Mouse (Mus musculus) hindbrain, embryonic 13.5 days (tissue): ENCODE results near the gene Mphosph9. TPM values are rescaled to one million over a fixed set of nuclear protein-coding genes. Genes with fewer than 3 reads are reported as not detected.
"Not testable (repeated sequence)": the region's sequence is repeated elsewhere in the genome, so short reads cannot be mapped to it uniquely, and the experiment has no call there.

ENCODE experiments used
- ATAC-seq: fragments of 200-750 bp; cut with Nextera tagmentation; 2 replicates; pipeline ENCODE4 v1.8.0; 2017; ENCODE audit warnings: moderate TSS enrichment; ENCODE audit not compliant: low FRiP score
- H3K27ac ChIP-seq: fragments of 300-500 bp; sonication (generic); 2 replicates; pipeline ENCODE4 v1.5.1; 2015; ENCODE audit warnings: inconsistent platforms, mild to moderate bottlenecking, moderate library complexity
- H3K27me3 ChIP-seq: fragments of 300-500 bp; sonication (generic); 2 replicates; pipeline ENCODE4 v1.6.1; 2015; ENCODE audit warnings: mild to moderate bottlenecking, inconsistent platforms
- H3K36me3 ChIP-seq: fragments of 300-500 bp; sonication (generic); 2 replicates; pipeline ENCODE4 v1.6.1; 2015; ENCODE audit warnings: mild to moderate bottlenecking, inconsistent platforms
- H3K4me1 ChIP-seq: fragments of 300-500 bp; sonication (generic); replicated peaks from 2 replicates; pipeline ENCODE4 v1.6.1; 2015; ENCODE audit warnings: inconsistent platforms
- H3K4me2 ChIP-seq: fragments of 300-500 bp; sonication (generic); 2 replicates; pipeline ENCODE4 v1.6.1; 2015; ENCODE audit warnings: inconsistent platforms, mild to moderate bottlenecking, moderate library complexity
- H3K4me3 ChIP-seq: fragments of 300-500 bp; sonication (generic); 2 replicates; pipeline ENCODE4 v1.5.1; 2015; ENCODE audit warnings: mild to moderate bottlenecking, inconsistent platforms
- H3K9ac ChIP-seq: fragments of 300-500 bp; sonication (generic); 2 replicates; pipeline ENCODE4 v1.6.1; 2015; ENCODE audit warnings: mild to moderate bottlenecking, inconsistent platforms
- H3K9me3 ChIP-seq: fragments of 300-500 bp; sonication (generic); 2 replicates; pipeline ENCODE4 v1.6.1; 2016; ENCODE audit warnings: inconsistent platforms
- WGBS: fragments of 180-500 bp; shearing (Covaris S2); methylation state at CpG from one replicate; pipeline ENCODE4 v1.1.7; 2015; 5-methylcytosine and 5-hydroxymethylcytosine counted together
- polyA plus RNA-seq: library from polyadenylated mRNA; unstranded; fragments of >200 nt; fragmentation: Nextera tagmentation; extraction: Ambion mirVana; gene quantifications from 2 replicates; pipeline ENCODE4 v1.2.1, GENCODE M21; 2015

Mphosph9 gene
- polyA plus RNA-seq, 1 experiment from 2014 or later, result 14.3 TPM

GRCm38 (mm10) chr5:124337909-124338308 is 10.1 kb upstream of the Mphosph9 start:
- H3K36me3 ChIP-seq, result no peaks in the 10 kb centered on the region; the same call in 1 of the 2 replicates
- no peak overlapping the region for H3K4me3 ChIP-seq
- H3K27ac ChIP-seq, result peak overlapping the region; percentile 68
- 36% methylated on average over 9 of the region's 9 CpGs for WGBS
- H3K27me3 ChIP-seq, result no peaks in the 10 kb centered on the region
- peaks cover 66% of the 10 kb centered on the region for H3K4me1 ChIP-seq
- no peak for ATAC-seq
- no peaks in the 10 kb centered on the region for H3K9me3 ChIP-seq
- H3K9ac ChIP-seq, result no peak overlapping the region; the same call in 1 of the 2 replicates
- no peak overlapping the region for H3K4me2 ChIP-seq

- no peak overlapping the region for H3K4me2 ChIP-seq
- WGBS, result 93% methylated on average over 9 of the region's 9 CpGs
- H3K9ac ChIP-seq, result 0 out of 2 replicates have a peak overlapping the region, but pooled peaks have one; percentile 43
- no peaks in the 10 kb centered on the region for H3K9me3 ChIP-seq
- no peaks in the 10 kb centered on the region for H3K27me3 ChIP-seq
- H3K27ac ChIP-seq, result peak overlapping the region; percentile 68; the same call in 1 of the 2 replicates
- ATAC-seq, result no peak
- H3K36me3 ChIP-seq, result no peaks in the 10 kb centered on the region
- no peak overlapping the region for H3K4me3 ChIP-seq
- peaks cover 66% of the 10 kb centered on the region for H3K4me1 ChIP-seq
These were observed 9.3 kb upstream of the Mphosph9 start for GRCm38 (mm10) chr5:124337103-124337502.

GRCm38 (mm10) chr5:124334392-124334791 is 6.6 kb upstream of the Mphosph9 start:
- Histone ChIP-seq H3K27me3 (no peaks in the 10 kb centered on the region), H3K4me1 (peaks cover 56% of the 10 kb centered on the region), H3K9ac (peak overlapping the region; percentile 56; the same call in 1 of the 2 replicates), H3K27ac (peak overlapping the region; percentile 88), H3K36me3 (no peaks in the 10 kb centered on the region), H3K4me2 (peak overlapping the region; percentile 1; the same call in 1 of the 2 replicates), H3K4me3 (no peak overlapping the region), H3K9me3 (no peaks in the 10 kb centered on the region)
- whole genome bisulfite sequencing, result 16% methylated on average over 6 of the region's 6 CpGs
- peak; percentile 85 for ATAC-seq

GRCm38 (mm10) chr5:124330086-124330485 is 2.3 kb upstream of the Mphosph9 start:
- Histone ChIP-seq H3K27ac (no peak overlapping the region), H3K9ac (peak overlapping the region; percentile 35; the same call in 1 of the 2 replicates), H3K27me3 (no peaks in the 10 kb centered on the region), H3K4me2 (no peak overlapping the region), H3K4me1 (peaks cover 36% of the 10 kb centered on the region), H3K9me3 (no peaks in the 10 kb centered on the region), H3K4me3 (no peak overlapping the region), H3K36me3 (no peaks in the 10 kb centered on the region; the same call in 1 of the 2 replicates)
- 92% methylated on average over 6 of the region's 6 CpGs for WGBS
- ATAC-seq, result no peak

GRCm38 (mm10) chr5:124326829-124327228 is 943 bp downstream of the Mphosph9 start:
- Histone ChIP-seq H3K9me3 (no peaks in the 10 kb centered on the region), H3K9ac (peak overlapping the region; percentile 81), H3K27me3 (no peaks in the 10 kb centered on the region), H3K4me3 (peak overlapping the region; percentile 65), H3K27ac (peak overlapping the region; percentile 98), H3K4me1 (peaks cover 18% of the 10 kb centered on the region), H3K4me2 (peak overlapping the region; percentile 77), H3K36me3 (peaks cover 19% of the 10 kb centered on the region)
- WGBS, result 5% methylated on average over 8 of the region's 8 CpGs
- ATAC-seq, result no peak

- no peak for ATAC-seq
- Histone ChIP-seq H3K4me1 (no peaks in the 10 kb centered on the region), H3K36me3 (peaks cover 86% of the 10 kb centered on the region), H3K27ac (no peak overlapping the region), H3K27me3 (no peaks in the 10 kb centered on the region), H3K4me3 (no peak overlapping the region), H3K9ac (no peak overlapping the region), H3K4me2 (no peak overlapping the region), H3K9me3 (no peaks in the 10 kb centered on the region)
- 94% methylated on average over 7 of the region's 7 CpGs for WGBS
These were observed 10.1 kb downstream of the Mphosph9 start for GRCm38 (mm10) chr5:124317648-124318047.

GRCm38 (mm10) chr5:124315941-124316340 is 11.8 kb downstream of the Mphosph9 start:
- H3K4me3 ChIP-seq, result no peak overlapping the region
- no peak overlapping the region for H3K27ac ChIP-seq
- H3K9me3 ChIP-seq, result peaks cover 5% of the 10 kb centered on the region
- peaks cover 89% of the 10 kb centered on the region for H3K36me3 ChIP-seq
- no peaks in the 10 kb centered on the region for H3K4me1 ChIP-seq
- no peaks in the 10 kb centered on the region for H3K27me3 ChIP-seq
- 91% methylated on average over 11 of the region's 11 CpGs for WGBS
- H3K9ac ChIP-seq, result no peak overlapping the region
- H3K4me2 ChIP-seq, result no peak overlapping the region
- ATAC-seq, result no peak

GRCm38 (mm10) chr5:124315498-124315897 is 12.3 kb downstream of the Mphosph9 start:
- no peak overlapping the region for H3K4me2 ChIP-seq
- H3K9me3 ChIP-seq, result peaks cover 5% of the 10 kb centered on the region
- no peak overlapping the region for H3K4me3 ChIP-seq
- WGBS, result 91% methylated on average over 9 of the region's 9 CpGs
- H3K27ac ChIP-seq, result no peak overlapping the region
- no peak overlapping the region for H3K9ac ChIP-seq
- H3K27me3 ChIP-seq, result no peaks in the 10 kb centered on the region
- no peak for ATAC-seq
- peaks cover 89% of the 10 kb centered on the region for H3K36me3 ChIP-seq
- no peaks in the 10 kb centered on the region for H3K4me1 ChIP-seq

GRCm38 (mm10) chr5:124310091-124310490 is 17.7 kb downstream of the Mphosph9 start:
- Histone ChIP-seq H3K27me3 (no peaks in the 10 kb centered on the region), H3K9ac (no peak overlapping the region), H3K4me1 (no peaks in the 10 kb centered on the region), H3K4me3 (no peak overlapping the region), H3K4me2 (no peak overlapping the region), H3K27ac (no peak overlapping the region), H3K36me3 (peaks cover 83% of the 10 kb centered on the region), H3K9me3 (peaks cover 5% of the 10 kb centered on the region)
- no peak for ATAC-seq
- 97% methylated on average over 11 of the region's 11 CpGs for WGBS

- no peak overlapping the region for H3K27ac ChIP-seq
- no peaks in the 10 kb centered on the region for H3K27me3 ChIP-seq
- H3K4me1 ChIP-seq, result no peaks in the 10 kb centered on the region
- ATAC-seq, result no peak
- H3K4me3 ChIP-seq, result no peak overlapping the region
- no peak overlapping the region for H3K9ac ChIP-seq
- H3K36me3 ChIP-seq, result peaks cover 76% of the 10 kb centered on the region
- H3K9me3 ChIP-seq, result peaks cover 5% of the 10 kb centered on the region
- WGBS, result 78% methylated on average over 10 of the region's 10 CpGs
- H3K4me2 ChIP-seq, result no peak overlapping the region
These were observed 18.6 kb downstream of the Mphosph9 start for GRCm38 (mm10) chr5:124309155-124309554.

- 96% methylated on average over 6 of the region's 6 CpGs for WGBS
- not testable (repeated sequence) for H3K9ac ChIP-seq, H3K4me1 ChIP-seq, H3K4me3 ChIP-seq, H3K27me3 ChIP-seq, H3K9me3 ChIP-seq, H3K4me2 ChIP-seq, ATAC-seq, H3K27ac ChIP-seq
- peaks cover 71% of the 10 kb centered on the region for H3K36me3 ChIP-seq
These were observed 24.9 kb downstream of the Mphosph9 start for GRCm38 (mm10) chr5:124302853-124303252.

GRCm38 (mm10) chr5:124300132-124300531 is 27.6 kb downstream of the Mphosph9 start:
- 78% methylated on average over 4 of the region's 4 CpGs for WGBS
- Histone ChIP-seq H3K27ac (no peak overlapping the region), H3K4me2 (no peak overlapping the region), H3K4me3 (no peak overlapping the region), H3K36me3 (peaks cover 67% of the 10 kb centered on the region), H3K27me3 (no peaks in the 10 kb centered on the region), H3K4me1 (no peaks in the 10 kb centered on the region), H3K9ac (no peak overlapping the region), H3K9me3 (no peaks in the 10 kb centered on the region)
- ATAC-seq, result no peak

- H3K4me1 ChIP-seq, ATAC-seq, H3K27ac ChIP-seq, H3K4me2 ChIP-seq, H3K9me3 ChIP-seq, H3K27me3 ChIP-seq, H3K9ac ChIP-seq, H3K4me3 ChIP-seq: not testable (repeated sequence)
- 66% methylated on average over 4 of the region's 4 CpGs for WGBS
- peaks cover 70% of the 10 kb centered on the region for H3K36me3 ChIP-seq
These were observed 28.5 kb downstream of the Mphosph9 start for GRCm38 (mm10) chr5:124299307-124299706.
